In genomic region chr6:145794671-145795070, GRCm38 (mm10) we compare ENCODE assay signal across 9 mouse cellular contexts. TPM values are rescaled to one million over a fixed set of nuclear protein-coding genes. Genes with fewer than 3 reads are reported as not detected.
DNase-seq lines count a peak whose midpoint lies in the region; ATAC-seq and TF ChIP-seq lines count a peak whose summit lies in the region.
"Had no signal": no experiment of that assay in that cellular context is flagged by ENCODE, and none has a peak within 500 bp of the region (broad histone marks: within the 10 kb centered on the region; RNA-seq: fewer than 3 reads in every experiment).

No protein-coding gene starts in this region.

- in situ Hi-C loops in Patski (cut with MboI; ENCODE audit: low pct_unique_long_range_greater_than_20kb) = loop anchor here (5.0 to 25.0 kb wide), 6 partner anchors 47 to 557 kb away; partner anchors contain the start of gene Rassf8

- H3K9ac ChIP-seq in forebrain, postnatal 0 days = no peak overlapping the region
- no peak overlapping the region for H3K9ac ChIP-seq in forebrain, embryonic 12.5 days
- no peak overlapping the region for H3K9ac ChIP-seq in lung, embryonic 14.5 days

- no peak for ATAC-seq in forebrain, postnatal 0 days
- no peak for ATAC-seq in forebrain, embryonic 12.5 days (ENCODE audit: low FRiP score)
- no peak for ATAC-seq in lung, embryonic 14.5 days (ENCODE audit: insufficient read depth)
- ATAC-seq in Patski = no peak
- ATAC-seq in megakaryocyte progenitor cell, adult 5-6 weeks (replicated peaks; ENCODE audit: poor library complexity) = peak; percentile 38; the same call in 1 of the 2 replicates

- CTCF ChIA-PET in Patski (lab: Charles Lee) = interaction anchor here (0.7 to 3.7 kb wide), 8 partner anchors 15 to 434 kb away, joined by 3 to 15 read pairs (median 5); no protein-coding TSS in a partner anchor

- no peak overlapping the region for H3K4me2 ChIP-seq in forebrain, postnatal 0 days (ENCODE audit: low read depth)
- no peak overlapping the region for H3K4me2 ChIP-seq in forebrain, embryonic 12.5 days
- H3K4me2 ChIP-seq in lung, embryonic 14.5 days = no peak overlapping the region

- POLR2A ChIA-PET in Patski (lab: Charles Lee) = no interaction called here

- H3K36me3 ChIP-seq in forebrain, postnatal 0 days (ENCODE audit: insufficient read depth) = no peaks in the 10 kb centered on the region
- no peaks in the 10 kb centered on the region for H3K36me3 ChIP-seq in forebrain, embryonic 12.5 days (replicated peaks)
- H3K36me3 ChIP-seq in lung, embryonic 14.5 days (ENCODE audit: insufficient read depth) = no peaks in the 10 kb centered on the region

- no peaks in the 10 kb centered on the region for H3K4me1 ChIP-seq in forebrain, postnatal 0 days (ENCODE audit: insufficient read depth)
- H3K4me1 ChIP-seq in forebrain, embryonic 12.5 days = peaks cover 8% of the 10 kb centered on the region
- peaks cover 11% of the 10 kb centered on the region for H3K4me1 ChIP-seq in lung, embryonic 14.5 days (ENCODE audit: insufficient read depth)

- H3K27me3 ChIP-seq in forebrain, postnatal 0 days (ENCODE audit: insufficient read depth, low read length) = no peaks in the 10 kb centered on the region
- no peaks in the 10 kb centered on the region for H3K27me3 ChIP-seq in forebrain, embryonic 12.5 days
- H3K27me3 ChIP-seq in lung, embryonic 14.5 days (ENCODE audit: insufficient read depth, low read length) = no peaks in the 10 kb centered on the region
- H3K27me3 ChIP-seq in Patski = no peaks in the 10 kb centered on the region

- no peak overlapping the region for H3K4me3 ChIP-seq in forebrain, postnatal 0 days (ENCODE audit: low read depth, low read length)
- no peak overlapping the region for H3K4me3 ChIP-seq in forebrain, embryonic 12.5 days (replicated peaks)
- H3K4me3 ChIP-seq in lung, embryonic 14.5 days (ENCODE audit: low read depth, low read length) = no peak overlapping the region

- peak; percentile 45 for TF ChIP-seq CTCF in forebrain, postnatal 0 days (IDR thresholded peaks at IDR 0.05; ENCODE audit: low read depth)
- peak; percentile 58 for TF ChIP-seq CTCF in lung, embryonic 14.5 days (IDR thresholded peaks at IDR 0.05; ENCODE audit: low read depth)
- peak; percentile 64 for TF ChIP-seq CTCF in Patski (IDR thresholded peaks at IDR 0.05)

- no peak for DNase-seq in forebrain, postnatal 0 days
- peak; percentile 55 for DNase-seq in lung, embryonic 14.5 days
- no peak for DNase-seq in lung, adult 18-20 months
- DNase-seq in Patski (ENCODE audit: low read depth, low spot score) = no peak
- no peak for DNase-seq in right cerebral cortex, postnatal 25 days
- DNase-seq in layer of hippocampus, adult 11-12 months (ENCODE audit: low spot score) = no peak
- DNase-seq: heart, postnatal 14 days had no signal

- H3K9me3 ChIP-seq in forebrain, postnatal 0 days (ENCODE audit: low read length) = no peaks in the 10 kb centered on the region
- H3K9me3 ChIP-seq in forebrain, embryonic 12.5 days = no peaks in the 10 kb centered on the region
- H3K9me3 ChIP-seq in lung, embryonic 14.5 days (ENCODE audit: low read depth, low read length) = no peaks in the 10 kb centered on the region

- no peak overlapping the region for H3K27ac ChIP-seq in forebrain, postnatal 0 days (ENCODE audit: low read depth, low read length)
- no peak overlapping the region for H3K27ac ChIP-seq in forebrain, embryonic 12.5 days
- no peak overlapping the region for H3K27ac ChIP-seq in lung, embryonic 14.5 days (ENCODE audit: low read depth)

- WGBS in forebrain, postnatal 0 days = 59% methylated on average over 4 of the region's 4 CpGs
- 55% methylated on average over 4 of the region's 4 CpGs for WGBS in forebrain, embryonic 12.5 days
- WGBS in lung, embryonic 14.5 days = 60% methylated on average over 4 of the region's 4 CpGs

RNA-seq across cellular contexts. Expression of gene Rassf8, which starts 48.1 kb away (rescaled TPM):
- total RNA-seq in forebrain, postnatal 0 days (2014; rRNA removed) = 8.8 and 10.6 TPM in 2 replicates
- polyA plus RNA-seq in forebrain, postnatal 0 days (2015; fragmentation: Nextera tagmentation; extraction: Ambion mirVana) = 2.4 and 2.8 TPM in 2 replicates
- polyA plus RNA-seq in forebrain, embryonic 12.5 days (2016; fragmentation: Nextera tagmentation; extraction: Ambion mirVana) = 3.1 and 3.6 TPM in 2 replicates
- polyA plus RNA-seq in lung, embryonic 14.5 days (2014; fragmentation: Nextera tagmentation; extraction: Ambion mirVana) = 11.7 and 11.8 TPM in 2 replicates
- polyA plus RNA-seq in Patski (2021) = 41.8 TPM
- total RNA-seq in megakaryocyte progenitor cell, adult 5-6 weeks (2015) = 8.3 and 11.5 TPM in 2 replicates
- 11.9 and 14.8 TPM in 2 replicates for total RNA-seq in megakaryocyte progenitor cell, adult 5-6 weeks (2017)
